Mouse (Mus musculus) A20 (cell line): Measurements from ENCODE around the gene Hnrnph2.
A peak's percentile ranks its signal among the peaks of the same experiment; 100 is the strongest.

Experiments
- DNase-seq: peaks from one replicate; pipeline ENCODE4 v3.0.0-alpha.2; 2011; ENCODE audit warnings: low read depth, low spot score

Hnrnph2 gene

DNA sequence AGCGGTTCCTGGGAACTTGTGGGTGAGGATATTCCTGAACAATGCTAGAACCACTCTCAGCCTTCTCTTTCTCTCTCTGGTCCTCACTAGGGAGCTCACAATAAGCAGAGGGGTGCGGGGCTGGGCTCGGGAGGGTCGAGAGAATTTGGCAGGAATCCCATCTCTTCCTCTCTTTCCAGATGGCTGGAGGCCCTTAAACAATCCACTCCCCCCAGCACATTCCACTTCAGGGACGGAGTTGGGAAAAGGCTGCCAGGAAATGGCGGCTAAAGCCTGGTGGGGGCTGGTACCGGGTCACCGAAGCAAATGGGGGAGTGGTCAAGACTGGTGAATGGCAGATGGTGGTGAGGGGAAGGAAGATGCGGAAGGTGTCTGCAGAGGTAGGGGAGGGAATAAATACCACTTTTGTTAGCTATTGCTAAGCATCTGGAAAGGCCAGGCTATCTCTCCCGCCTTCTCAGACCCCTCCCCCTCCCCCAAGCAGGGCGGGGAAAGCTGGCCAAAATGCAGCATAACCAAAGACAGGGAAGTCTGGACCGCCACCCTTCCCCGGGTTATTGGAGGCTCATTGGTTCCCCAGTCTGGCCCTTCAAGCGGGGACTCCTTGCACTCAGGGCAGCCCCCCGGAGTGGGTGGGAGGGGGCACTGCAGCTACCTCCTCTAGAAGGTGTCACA is 11.4 kb downstream of the Hnrnph2 start:
- DNase-seq: no peak

DNA sequence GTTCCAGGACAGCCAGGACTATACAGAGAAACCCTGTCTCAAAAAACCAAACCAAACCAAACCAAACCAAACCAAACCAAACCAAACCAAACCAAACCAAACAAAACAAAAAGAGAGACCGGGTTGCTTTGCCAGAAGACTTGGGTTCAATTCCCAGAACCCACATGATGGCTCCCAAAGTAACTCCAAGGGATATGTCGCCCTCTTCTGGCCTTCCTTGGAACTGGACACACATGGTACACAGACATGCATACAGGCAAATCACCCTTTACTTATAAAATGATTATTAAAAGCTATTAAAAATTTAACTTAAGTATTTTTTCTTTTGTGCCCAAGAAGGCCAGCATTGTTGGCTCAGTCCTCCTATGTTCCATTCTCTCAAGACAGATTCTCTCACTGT is 13.3 kb downstream of the Hnrnph2 start:
- DNase-seq: peak; percentile 18

DNA sequence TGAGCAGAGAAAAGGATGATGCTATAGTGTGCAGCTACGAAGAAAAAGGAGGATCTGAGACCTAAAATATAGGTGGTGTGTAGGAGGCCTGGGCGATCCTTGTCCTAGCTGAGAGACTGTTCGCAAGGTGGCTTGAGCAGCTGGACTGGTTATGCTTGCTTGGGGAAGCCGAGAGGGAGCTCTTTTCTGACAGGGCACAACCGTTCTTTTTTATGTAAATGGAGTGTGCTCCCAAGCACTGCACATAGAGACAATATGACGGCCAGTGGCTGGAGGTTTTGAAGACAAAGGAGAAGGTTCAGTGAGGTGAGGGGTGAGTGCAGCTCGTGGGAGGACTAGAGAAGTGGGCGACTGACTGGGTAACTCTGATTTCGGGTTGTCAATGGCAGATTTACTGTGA is 18.7 kb downstream of the Hnrnph2 start:
- DNase-seq: no peak

DNA sequence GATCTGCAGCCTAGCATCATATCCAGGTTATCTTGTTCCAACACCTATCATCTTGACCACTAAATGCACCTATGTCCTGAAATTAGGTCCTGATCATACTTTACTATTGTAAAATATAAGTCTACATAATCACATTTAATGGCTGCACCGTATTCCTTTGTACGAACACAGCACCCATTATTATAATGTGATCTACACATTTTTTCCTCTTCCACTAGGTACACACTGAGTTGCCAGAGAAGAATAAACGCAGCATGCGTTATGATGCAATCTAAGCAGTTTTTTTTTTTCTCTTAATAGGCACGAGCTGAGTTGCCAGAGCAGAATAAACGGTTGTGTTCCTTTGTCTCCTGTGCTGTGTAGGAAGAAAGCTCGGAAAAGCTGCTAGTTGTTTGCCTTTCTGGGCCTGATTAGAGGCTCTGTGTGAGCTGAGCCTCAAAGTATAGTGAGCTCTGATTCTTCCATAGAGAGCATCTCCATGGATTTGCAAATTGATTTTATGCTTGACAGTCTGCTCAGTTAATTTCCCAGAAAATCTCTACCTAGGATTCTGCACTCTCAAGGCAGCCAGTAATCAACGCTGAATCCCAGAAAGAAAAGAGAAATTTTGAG is 19.4 kb downstream of the Hnrnph2 start:
- DNase-seq: no peak

DNA sequence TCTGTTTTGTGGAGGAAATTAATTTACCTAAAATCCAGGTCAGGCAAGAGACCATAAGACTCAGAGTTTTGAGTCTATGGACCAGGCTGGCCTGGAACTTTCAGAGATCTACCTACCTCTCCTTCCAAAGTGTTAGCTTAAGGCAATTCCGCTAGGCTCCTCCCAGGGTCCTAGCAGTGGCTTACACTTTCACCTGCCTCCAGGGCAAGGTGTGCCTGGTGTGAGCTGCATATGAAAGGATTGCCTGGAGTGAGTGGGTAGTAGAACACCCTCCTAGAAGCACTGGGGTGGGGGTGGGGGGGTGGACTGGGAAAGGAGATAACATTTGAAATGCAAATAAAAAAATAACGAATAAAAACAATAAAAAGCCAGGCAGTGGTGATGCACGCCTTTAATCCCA is 20.7 kb downstream of the Hnrnph2 start:
- DNase-seq: no peak

DNA sequence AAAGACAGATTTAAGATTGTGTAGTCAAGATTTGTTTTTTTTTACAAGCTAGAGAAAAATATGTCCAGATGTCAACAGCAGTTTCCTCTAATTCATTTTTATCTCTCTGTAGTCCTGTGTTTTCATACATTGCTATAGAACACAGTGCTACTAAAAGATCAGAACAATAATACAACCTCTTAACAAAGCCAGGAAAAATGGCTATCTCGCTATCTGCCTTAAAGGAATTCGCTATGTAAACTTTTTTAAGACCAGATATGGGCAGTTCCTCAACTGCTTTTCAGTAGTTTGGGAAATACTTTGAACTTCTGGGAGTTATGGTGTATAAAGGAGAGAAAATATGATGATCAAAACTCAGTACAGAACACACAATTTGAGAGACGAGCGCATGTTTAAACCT is 22.4 kb downstream of the Hnrnph2 start:
- DNase-seq: no peak

DNA sequence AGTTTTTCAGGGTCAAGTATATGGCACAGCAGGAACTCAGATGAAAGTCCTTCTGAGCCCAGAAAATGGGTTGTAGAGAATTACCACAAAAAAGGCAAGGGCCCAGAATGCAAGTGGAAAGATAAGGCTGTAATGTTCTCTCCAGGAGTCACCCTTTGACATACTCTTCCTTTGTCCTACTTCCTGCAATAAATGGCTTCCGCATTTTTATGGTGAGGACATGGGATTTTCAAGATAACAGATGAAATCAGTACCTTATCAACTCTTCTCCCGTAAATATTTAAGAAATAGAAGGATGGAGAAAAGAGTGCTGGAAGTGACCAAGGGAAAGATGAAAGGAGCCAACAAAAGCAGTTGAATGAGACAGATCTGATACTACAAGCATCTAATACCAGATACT is 27.2 kb downstream of the Hnrnph2 start:
- DNase-seq: no peak

DNA sequence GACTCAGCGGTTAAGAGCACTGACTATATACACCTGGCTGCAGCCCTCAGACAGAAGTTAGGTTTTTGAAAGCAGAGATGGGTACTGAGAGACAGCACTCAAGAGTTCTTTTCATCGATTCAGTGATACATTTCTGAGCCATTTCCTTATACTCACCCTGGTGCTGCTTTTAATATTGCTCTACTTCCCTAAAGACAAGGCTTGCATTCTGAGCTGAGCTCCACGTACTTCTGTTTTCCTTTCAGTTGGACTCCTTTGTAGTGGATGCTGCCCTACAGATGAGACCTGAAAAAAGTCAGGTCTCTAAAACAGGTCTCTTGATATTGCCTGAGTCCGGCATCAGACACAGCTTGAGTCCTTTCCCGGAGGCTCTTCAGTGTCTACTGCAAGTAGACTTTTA is 31.7 kb downstream of the Hnrnph2 start:
- no peak for DNase-seq

DNA sequence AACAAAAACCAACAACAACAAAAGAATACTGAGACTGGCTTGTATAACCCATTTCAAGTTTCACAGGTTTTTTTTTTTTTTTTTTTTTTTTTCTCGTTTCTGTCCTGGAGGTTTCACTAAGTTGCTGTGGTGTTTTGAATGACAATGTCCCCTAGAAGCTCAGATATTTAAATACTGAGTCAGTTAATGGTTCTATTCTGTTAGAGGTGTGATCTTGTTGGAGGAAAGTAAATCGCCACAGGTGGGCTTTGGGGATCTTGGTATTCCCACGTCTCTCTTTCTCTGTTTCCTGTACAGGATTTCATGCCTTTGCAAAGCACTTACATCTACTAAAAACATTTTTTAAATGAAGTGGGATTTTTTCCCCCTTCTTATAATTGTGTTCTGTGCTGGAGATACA is 34.1 kb downstream of the Hnrnph2 start:
- no peak for DNase-seq

DNA sequence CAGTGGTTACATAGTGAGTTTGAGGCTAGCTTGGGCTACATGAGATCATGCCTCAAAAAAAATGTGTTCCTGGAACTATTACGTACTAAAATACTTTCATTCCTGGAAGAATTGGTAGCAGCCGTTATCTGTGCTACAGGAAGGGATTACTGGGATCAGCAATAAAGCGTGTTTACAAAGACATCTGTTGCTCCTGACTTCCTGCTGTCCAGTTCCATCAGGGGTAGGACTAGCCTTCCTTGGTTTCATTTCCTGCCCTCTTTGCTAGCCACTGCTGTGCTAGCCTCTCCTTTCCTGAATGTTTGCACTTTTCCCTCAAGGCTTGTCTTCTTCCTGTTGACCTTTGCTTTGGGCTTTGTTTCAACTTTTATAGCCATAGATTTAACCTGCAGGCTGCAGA is 34.9 kb downstream of the Hnrnph2 start:
- no peak for DNase-seq

DNA sequence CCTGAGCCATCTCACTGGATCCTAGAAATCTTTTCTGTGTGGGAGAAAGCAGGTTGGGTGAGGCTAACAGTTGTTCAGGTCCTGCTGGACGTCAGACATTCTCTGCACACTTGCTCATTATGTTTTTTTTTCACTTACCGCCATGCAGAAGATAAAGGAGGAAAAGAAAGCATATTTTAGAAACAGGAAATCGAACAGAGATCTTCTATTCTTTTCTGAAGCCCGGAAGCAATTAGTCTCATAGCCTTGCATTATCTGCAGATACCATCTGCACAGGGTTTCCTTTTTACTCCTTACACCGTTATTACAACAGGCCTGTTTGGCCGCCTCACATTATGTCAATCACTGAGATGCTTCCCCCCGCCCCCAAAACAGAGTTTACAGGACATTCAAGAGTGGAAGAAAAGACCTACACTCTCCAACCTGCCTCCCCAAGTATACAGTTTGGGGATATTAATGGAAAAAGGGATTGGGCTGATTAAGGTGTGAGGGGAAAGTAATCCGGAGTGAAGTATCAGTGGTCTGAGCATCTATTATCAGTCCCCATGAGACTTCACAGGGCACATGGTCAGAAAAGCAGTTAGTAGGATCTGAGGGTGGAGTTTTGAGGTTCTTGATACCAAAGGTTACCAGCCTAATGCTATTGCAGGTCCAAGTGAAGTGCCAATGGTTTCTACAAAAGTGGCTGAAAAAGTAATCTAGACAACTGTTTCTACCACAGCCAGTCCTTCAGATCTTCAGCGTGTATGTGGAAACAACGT is 40.2 kb downstream of the Hnrnph2 start:
- DNase-seq: no peak

DNA sequence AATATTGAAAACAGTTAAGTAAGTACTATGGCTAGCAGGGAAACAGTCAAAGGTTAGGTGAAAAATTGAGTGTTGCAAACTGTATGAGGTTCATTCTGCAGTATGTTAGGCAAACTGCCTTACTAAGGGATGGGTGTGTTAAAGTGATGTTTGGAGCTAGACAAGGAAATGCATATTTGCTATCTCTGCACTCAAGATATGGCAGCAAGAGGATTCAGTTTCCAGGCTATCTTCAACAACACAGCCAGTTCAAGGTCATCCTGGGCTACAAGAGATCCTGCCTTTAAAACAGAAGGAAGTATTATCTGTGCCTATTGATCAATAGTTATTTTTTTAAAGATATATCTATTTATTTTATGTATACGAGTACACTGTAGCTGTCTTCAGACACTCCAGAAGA is 45.4 kb downstream of the Hnrnph2 start:
- DNase-seq: no peak

DNA sequence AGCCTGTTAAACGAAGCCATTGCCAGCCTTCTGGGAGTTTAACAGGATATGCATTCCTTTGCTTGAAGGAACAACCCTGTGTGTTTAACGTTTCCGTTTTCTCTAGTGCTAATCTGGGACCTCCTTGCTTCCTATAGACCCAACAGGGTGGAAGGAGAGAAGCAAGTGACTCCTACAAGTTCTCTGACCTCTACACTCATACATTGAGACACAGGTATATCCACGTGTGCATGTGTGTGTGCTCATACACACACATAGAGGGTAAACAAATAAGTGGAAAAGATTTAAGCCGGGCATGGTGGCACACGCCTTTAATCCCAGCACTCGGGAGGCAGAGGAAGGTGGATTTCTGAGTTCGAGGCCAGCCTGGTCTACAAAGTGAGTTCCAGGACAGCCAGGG is 46.4 kb downstream of the Hnrnph2 start:
- no peak for DNase-seq

DNA sequence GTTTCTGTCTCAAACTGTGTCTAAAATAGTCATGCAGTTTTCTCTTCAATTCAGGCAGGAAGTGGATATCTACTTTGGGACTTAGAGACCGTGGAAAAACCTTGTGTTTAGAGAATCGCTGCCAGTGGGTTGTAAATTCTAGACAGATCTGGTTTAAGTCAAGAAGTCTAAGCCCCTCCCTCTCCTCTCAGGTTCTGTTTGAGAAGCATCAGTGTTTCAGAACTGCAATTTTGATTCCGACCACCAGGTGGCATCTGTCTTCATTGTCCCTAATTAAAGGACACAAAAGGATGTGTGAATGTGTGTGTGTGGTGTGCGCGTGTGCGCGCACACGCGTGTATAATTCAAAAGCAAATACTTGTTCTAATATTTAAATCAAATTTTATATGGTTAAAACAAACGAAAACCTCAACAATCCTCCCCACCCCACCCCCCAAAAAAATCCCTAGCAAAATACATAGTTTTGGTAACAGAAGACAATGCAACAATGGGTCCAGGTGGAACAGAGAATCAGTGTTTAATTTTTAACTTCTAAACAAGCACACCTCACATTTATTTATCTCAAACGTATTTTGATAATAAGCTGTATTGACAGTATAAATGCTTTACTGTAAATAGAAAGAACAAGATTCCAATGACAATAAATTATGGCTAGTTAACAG is 47.2 kb downstream of the Hnrnph2 start:
- peak; percentile 59 for DNase-seq

DNA sequence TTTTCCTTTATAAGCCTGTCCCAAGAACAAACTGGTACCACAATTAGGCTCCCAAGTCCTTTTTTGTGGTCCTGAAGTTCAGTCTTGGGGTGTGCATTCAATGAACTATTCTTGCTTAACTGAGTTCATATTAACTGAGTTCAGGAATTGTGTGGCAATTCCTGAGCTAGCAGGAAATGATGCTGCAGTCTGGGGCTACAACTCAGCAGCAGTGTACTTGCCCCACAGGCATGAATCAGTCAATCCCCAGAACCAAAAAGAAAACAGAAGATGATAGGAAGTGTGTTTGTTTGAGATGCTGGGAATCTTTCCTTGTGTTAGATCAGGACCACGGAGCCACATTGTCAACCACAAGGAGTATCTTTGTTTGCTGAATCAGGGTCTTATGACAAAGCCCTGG is 51.1 kb downstream of the Hnrnph2 start:
- DNase-seq: no peak
